Mouse (Mus musculus): ENCODE measurements around the gene Sh3pxd2a.
A peak's percentile ranks its signal among the peaks of the same experiment; 100 is the strongest.

Gene Sh3pxd2a

GRCm38 (mm10) chr19:47437040-47437439, 27.2 kb downstream of the Sh3pxd2a start:
- no peak for DNase-seq (ENCODE audit: low spot score)

- no peak for DNase-seq (ENCODE audit: low spot score)
Observed at GRCm38 (mm10) chr19:47436236-47436635, 28.0 kb downstream of the Sh3pxd2a start.

- no peak for DNase-seq (ENCODE audit: low spot score)
Observed at GRCm38 (mm10) chr19:47434655-47435054, 29.5 kb downstream of the Sh3pxd2a start.

- DNase-seq (ENCODE audit: low spot score), result no peak
Observed at GRCm38 (mm10) chr19:47432339-47432738, 31.9 kb downstream of the Sh3pxd2a start.

- DNase-seq (ENCODE audit: low spot score), result no peak
Observed at GRCm38 (mm10) chr19:47431189-47431931, 32.8 kb downstream of the Sh3pxd2a start.

- no peak for DNase-seq (ENCODE audit: low spot score)
Observed at GRCm38 (mm10) chr19:47430160-47430559, 34.0 kb downstream of the Sh3pxd2a start.

- no peak for DNase-seq (ENCODE audit: low spot score)
Observed at GRCm38 (mm10) chr19:47429245-47429644, 35.0 kb downstream of the Sh3pxd2a start.

- no peak for DNase-seq (ENCODE audit: low spot score)
Observed at GRCm38 (mm10) chr19:47428794-47429193, 35.4 kb downstream of the Sh3pxd2a start.

- DNase-seq (ENCODE audit: low spot score), result no peak
Observed at GRCm38 (mm10) chr19:47427841-47428789, 36.1 kb downstream of the Sh3pxd2a start.

- DNase-seq (ENCODE audit: low spot score), result no peak
Observed at GRCm38 (mm10) chr19:47423632-47424031, 40.6 kb downstream of the Sh3pxd2a start.

GRCm38 (mm10) chr19:47421128-47421898, 42.9 kb downstream of the Sh3pxd2a start:
- no peak for DNase-seq (ENCODE audit: low spot score)

- DNase-seq (ENCODE audit: low spot score), result no peak
Observed at GRCm38 (mm10) chr19:47420539-47420938, 43.7 kb downstream of the Sh3pxd2a start.

- no peak for DNase-seq (ENCODE audit: low spot score)
Observed at GRCm38 (mm10) chr19:47419208-47419607, 45.0 kb downstream of the Sh3pxd2a start.

GRCm38 (mm10) chr19:47416161-47416560, 48.0 kb downstream of the Sh3pxd2a start:
- no peak for DNase-seq (ENCODE audit: low spot score)

GRCm38 (mm10) chr19:47414142-47414905, 49.9 kb downstream of the Sh3pxd2a start:
- peak; percentile 19 for DNase-seq (ENCODE audit: low spot score)

- DNase-seq (ENCODE audit: low spot score), result no peak
Observed at GRCm38 (mm10) chr19:47413458-47414005, 50.7 kb downstream of the Sh3pxd2a start.

GRCm38 (mm10) chr19:47412566-47413248, 51.5 kb downstream of the Sh3pxd2a start:
- DNase-seq (ENCODE audit: low spot score), result no peak

GRCm38 (mm10) chr19:47410301-47410700, 53.9 kb downstream of the Sh3pxd2a start:
- DNase-seq (ENCODE audit: low spot score), result no peak

GRCm38 (mm10) chr19:47409142-47409541, 55.1 kb downstream of the Sh3pxd2a start:
- no peak for DNase-seq (ENCODE audit: low spot score)

- no peak for DNase-seq (ENCODE audit: low spot score)
Observed at GRCm38 (mm10) chr19:47408656-47409055, 55.5 kb downstream of the Sh3pxd2a start.
